Mouse (Mus musculus) lung, postnatal 10 days (tissue): ENCODE results near the gene Ndufs2.

Source experiments
- DNase-seq: peaks from one replicate; pipeline ENCODE4 v3.0.0; 2021

Ndufs2 gene

DNA sequence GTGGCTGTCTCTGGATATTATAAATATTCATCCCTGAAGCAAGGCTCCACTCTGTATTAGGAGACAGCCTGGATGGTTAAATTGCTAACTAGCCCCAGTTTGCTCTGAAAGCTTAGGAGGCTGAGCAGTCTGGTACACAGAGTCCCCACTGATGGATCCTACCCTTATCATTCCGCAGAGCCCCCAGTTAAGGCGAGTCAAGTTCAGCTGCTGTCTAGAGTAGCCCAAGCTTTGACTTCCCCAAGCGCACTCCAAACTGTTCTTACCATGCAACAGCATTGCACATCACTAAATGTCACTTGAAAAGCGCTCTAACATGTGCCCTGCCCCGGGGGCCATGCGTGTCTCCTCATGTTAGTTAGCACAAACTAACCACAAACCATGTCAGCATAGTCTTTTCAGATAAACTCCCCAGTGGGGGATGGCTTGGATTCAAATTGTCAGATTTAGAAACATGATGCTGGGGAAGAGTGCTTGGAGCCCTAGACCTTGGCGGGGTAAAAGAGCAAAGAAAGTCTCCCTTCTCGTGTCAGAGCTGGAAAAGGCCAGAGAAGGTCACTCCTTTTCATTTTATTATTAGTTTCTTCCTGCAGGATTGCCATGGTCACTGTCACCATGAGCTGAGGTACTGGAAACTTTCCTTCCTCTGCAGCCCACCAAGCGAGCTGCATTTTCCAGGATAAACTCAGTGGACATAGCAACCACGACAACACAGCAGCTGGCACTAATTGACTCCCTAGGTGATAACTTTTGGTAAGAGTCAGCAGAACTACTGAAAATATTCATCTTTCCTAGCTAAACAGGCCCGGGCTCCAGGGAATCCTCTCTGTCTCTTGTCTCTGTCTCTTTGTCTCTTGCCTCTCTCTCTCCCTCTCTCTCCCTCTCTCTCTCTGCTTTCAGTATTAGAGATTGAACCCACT is 57.0 kb downstream of the Ndufs2 start:
- no peak for DNase-seq

DNA sequence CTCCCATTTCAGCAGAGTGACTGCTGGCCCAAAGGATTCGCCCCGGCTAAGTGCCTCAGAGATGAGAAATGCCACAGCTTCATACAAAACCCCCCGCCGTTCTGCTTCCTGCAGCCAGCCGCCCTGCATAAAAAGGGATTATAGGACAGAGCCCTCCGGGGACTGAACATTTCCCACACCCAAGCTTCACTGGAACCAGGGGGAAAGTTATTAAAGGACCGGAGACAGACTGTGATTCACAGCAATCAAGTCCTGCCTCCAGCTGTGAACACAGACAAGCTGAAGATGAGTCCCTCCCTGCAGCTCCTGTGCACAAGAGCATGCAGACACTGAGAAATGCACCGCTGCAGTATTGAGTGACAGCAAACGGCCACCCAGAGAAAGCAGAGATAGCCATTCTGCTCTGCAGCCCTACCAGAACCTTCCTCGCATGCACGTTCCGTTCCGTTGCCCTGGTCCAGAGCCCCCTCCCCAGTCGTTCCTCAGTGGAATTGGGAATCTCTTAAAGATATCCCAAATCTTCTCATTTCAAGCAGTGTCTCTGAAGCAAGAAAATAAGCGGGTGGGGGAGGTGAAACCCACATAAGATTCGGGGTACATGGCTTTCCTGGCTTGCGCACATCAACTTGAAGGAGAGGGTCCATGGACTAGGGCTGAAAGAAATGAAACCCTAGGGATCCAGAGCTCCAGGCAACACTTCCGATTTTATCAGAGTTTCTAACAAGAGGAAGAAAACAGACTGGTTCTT is 57.9 kb downstream of the Ndufs2 start:
- DNase-seq, result no peak

DNA sequence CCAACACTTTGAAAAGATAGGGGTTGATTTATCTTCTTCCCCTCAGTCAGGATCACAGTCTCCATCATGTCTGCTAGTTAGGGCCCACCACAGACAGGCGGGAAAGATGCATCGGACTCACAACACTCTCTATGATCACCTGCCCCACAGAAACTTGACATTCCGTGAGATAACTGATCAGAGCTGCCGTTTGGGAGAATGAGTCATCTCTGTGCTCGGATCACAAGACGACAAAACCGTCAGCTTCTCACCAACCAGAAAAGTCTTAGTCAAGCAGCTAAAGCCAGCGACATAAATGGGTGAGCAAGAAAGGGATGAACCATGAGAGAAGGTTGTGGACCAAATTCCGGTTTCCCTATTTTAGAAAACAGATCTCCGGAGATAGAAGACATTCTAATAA is 58.9 kb downstream of the Ndufs2 start:
- no peak for DNase-seq

DNA sequence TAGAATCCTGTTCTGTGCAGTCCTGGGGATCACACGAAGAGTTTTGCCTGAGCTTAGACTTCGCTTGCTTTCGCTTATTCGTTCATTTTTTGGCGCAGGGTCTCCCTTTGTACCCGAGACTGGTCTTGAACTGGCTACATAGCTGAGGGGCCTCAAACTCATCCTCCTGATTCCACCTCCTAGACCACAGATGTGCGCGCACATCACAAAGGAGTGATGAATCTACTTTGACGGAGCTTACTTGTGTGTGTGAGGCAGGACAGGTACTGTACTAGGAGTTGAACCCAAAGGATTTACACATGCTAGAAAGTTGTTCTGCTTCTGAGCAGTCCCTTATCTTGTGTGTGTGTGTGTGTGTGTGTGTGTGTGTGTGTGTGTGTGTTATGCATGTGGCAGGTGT is 60.4 kb downstream of the Ndufs2 start:
- DNase-seq, result no peak

DNA sequence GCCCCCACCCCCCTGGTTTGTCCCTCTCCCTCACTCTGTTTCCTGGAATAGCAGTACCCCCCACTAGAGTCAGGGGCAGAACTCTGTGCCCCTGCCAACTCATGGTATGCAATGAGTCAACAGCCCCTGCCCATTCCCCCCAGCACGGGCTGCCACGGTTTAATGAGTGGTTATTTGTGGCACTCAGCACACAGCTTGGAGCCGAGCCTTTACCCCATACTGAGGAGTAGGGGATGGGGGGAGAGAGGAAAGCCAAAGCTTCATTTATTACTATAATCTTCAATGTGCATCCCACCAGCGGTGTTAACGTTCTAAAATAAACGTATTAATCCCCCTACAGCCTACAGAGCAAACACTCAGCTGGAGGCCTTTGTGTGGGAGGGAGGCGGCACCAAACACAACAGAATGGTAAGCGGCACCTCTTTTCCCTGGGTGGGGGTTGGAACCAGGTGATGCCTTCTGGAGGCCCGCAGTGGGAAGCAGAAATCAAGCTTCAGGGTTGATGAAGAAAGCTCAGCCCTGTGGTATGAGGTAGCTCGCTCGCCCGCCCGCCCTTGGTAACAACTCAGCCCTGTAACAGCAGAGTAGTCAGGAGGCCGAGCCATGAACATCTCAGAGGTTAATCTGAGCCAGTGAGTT is 61.6 kb downstream of the Ndufs2 start:
- no peak for DNase-seq

DNA sequence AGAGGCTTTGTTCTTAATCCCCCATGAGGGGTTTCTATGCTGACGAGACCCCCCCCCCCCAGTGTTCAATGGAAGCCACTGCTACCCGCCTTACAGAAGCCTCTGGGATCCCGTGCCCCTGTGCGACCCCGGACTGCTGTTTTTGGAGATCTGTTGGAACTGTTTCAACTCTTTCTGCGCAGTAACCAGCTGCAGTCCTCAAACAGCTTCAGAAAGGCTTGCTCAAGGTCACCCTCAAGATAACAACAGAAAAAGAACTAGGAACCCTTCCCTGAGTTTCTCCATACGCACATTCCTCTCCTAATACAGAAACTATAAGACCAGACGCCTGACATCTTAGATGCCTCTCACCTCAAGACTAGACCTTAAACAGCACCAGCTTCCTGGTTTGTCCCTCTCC is 62.1 kb downstream of the Ndufs2 start:
- no peak for DNase-seq

DNA sequence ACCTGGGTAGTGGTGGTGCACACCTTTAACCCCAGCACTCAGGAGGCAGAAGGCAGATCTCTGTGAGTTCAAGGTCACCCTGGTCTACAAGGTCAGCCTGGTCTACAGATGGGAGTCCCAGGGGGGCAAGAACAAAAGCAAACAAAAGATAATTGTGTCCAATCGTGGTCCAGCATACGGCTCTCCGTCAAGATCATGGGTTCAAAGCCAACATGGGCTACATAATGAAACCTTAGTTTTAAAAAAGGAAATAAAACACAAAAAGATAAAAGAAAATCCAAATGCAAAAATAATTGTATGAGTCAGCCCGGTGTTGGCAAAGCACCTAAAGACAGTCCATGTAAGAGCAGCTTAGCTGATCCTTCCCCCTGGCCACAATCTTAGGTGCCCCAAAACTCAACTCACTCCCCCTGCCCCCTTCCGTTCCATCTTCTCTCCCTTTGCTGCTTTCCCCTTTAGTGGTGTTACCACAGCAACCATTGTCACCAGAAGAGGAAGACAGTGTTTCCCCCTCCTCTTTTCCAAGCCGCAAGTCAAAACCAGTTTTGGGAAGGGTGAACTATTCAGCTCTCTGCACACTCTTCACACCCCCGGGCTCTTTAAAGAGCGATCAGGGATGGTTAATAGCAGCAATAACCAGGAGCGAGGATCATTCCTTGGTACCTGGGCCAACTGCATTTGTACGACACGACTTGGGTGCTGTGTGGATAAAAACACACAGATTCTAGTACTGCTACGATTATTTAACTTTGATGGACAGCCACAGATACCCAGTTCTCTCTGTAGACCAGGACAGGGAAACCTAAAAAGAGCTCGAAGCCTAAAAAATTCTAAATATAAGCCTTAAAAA is 63.1 kb downstream of the Ndufs2 start:
- DNase-seq, result no peak

DNA sequence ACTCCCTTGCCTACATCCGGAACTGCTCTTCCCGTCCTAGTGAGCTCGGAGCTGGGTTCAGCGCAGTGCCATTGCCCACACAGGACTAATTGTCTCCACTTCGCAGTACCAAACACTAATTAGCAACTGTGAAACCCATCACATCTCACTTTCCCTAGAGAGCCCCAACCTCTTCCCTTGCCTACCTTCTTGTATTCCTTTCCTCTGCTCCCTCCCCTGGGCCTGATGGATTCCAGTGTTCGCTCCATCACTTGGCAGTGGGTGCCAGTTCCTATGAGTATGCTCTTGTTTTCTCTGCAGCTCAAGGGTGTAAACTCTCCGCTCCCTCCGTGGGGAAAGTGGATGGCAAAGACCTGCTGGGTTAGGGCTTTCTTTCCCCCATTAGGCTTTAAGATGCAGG is 65.5 kb downstream of the Ndufs2 start:
- DNase-seq, result no peak
